Mouse (Mus musculus): Measurements from ENCODE around the gene Kcnb1.

Gene Kcnb1

DNA sequence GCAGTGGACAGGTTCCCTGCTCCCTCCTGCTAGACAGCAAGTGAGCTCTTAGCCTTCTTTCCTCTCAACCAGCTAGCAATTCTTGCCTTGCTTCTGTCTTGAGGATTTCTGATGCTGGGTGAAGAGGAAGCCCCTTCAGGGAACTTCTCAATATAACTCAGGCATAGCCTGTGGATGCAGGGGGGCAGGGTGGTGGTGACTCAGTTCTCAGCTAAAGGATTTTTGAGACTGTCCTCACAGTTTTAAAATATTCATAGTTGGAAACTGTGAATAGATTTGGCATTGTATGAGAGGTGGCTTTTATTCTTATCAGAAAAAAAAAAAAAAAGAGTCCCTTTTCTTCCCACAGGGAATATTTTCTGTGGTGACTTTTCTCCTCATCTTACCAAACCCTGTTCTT, 129.2 kb downstream of the Kcnb1 start:
- no peak for DNase-seq (ENCODE audit: low read depth, low spot score)

DNA sequence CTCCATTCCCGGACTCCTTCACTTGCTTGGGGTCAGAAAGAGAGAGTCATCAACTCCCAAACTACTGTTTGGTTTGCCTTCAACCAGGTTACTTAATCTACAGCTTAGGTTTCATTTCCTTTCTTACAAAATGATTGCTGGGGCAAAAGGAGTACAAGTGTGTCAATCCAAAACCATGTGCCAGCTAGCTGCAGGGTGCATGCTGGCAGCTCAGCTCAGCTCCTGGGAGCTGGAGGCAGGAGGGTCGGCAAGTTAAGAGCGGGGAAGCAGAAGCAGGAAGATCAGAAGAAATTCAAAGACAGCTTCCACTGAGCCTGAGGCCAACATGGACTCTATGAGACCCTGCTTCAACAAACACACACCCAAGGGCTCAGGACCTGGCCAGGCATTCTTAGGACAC, 129.6 kb downstream of the Kcnb1 start:
- no peak for DNase-seq (ENCODE audit: low read depth, low spot score)

DNA sequence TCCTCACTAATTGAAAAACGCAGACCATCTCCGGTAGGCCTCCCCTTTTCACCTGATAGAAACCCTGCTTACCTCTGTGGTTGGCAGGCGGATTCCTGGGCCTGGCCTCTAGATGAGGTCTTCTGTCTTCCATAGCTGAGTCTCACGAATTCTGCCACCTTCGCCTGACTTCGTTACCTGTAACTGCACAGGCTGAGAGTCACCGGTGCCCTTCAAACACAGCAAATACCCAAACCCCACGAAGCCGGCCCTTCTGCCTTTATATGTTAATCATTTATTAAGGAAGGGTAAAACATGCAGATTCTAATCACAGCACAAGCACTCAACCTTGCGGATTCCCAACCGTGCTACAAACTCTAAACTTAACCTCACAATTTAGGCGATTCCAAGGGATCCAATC, 130.0 kb downstream of the Kcnb1 start:
- no peak for DNase-seq (ENCODE audit: low read depth, low spot score)

DNA sequence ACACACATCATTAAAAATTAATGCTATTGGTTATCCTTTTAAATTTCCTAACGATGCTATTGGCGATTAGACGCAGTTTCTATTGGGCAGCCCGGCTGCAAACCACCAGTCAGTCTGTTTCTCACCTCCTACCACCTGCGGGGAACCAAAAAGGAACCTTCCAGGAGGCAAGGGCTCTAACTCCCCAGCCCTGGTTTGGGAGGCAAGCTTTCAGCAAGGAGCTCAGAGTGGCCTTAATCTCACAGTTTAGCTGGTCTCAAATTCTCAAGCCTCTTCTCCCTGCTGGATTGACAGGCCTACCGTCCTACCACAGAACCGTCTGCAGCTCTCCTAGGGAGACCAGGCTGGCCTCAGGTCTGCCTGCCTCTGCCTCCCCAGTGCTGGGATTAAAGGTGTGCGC, 130.4 kb downstream of the Kcnb1 start:
- no peak for DNase-seq (ENCODE audit: low read depth, low spot score)

DNA sequence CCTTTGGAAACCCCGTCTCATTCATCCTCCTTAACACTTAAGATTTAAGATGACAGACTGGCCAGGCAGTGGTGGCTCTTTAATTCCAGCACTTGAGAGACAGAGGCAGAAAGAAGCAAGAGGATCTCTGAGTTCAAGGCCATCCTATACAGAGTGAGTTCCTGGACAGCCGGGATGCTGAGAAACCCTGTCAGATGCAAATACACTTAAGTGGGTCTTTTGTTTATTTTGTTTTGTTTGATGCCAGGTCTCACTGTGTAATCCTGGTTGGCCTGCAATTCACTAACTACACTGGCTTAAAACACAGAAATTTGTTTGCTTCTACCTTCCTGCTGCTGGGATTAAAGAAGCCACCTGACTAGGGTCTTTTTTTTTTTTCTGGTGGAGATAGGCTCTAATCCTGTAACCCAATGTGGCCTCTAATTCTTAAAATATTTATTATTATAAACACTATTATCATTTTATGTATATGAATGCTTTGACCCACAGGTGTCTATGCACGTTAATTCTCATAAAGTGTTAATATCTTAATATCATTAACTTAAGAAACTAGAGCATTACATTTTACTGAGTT, 131.1 kb downstream of the Kcnb1 start:
- no peak for DNase-seq (ENCODE audit: low read depth, low spot score)

DNA sequence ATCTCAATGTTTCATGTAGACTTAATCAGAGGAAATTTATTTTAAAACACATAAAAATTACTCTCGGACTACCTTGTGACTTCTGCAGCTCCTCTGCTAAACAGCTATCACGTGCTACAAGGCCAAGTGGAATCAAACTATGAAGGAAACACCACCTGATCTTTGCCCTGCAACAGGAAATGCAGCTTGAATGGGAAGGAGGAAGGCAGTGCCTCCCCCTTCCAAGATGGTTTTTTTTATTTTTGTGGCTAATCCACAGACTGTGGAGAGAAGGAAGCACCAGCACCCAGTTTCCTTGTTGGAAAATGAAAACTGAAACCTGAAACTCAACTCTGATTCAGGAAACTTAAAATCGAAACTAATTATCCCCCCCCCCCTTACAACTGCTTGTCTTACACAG, 131.8 kb downstream of the Kcnb1 start:
- no peak for DNase-seq (ENCODE audit: low read depth, low spot score)

DNA sequence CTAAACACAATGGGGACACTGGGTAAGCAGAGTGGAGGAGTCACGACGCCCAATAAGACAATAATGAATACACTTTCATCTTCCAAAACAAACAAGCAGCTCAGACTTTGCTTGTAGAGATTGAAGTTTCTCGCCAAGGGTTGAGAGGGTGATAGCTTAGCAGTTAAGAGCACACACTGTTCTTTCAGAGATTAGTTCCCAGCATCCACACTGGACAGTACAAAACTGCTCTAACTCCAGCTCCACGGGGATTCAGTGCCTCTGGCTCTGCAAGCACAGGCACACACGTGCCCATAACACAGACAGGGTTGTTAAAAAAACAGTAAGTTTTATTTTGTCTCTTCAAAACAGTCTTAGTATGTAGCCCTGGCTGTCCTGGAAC, 133.0 kb downstream of the Kcnb1 start:
- DNase-seq (ENCODE audit: low read depth, low spot score), result no peak

DNA sequence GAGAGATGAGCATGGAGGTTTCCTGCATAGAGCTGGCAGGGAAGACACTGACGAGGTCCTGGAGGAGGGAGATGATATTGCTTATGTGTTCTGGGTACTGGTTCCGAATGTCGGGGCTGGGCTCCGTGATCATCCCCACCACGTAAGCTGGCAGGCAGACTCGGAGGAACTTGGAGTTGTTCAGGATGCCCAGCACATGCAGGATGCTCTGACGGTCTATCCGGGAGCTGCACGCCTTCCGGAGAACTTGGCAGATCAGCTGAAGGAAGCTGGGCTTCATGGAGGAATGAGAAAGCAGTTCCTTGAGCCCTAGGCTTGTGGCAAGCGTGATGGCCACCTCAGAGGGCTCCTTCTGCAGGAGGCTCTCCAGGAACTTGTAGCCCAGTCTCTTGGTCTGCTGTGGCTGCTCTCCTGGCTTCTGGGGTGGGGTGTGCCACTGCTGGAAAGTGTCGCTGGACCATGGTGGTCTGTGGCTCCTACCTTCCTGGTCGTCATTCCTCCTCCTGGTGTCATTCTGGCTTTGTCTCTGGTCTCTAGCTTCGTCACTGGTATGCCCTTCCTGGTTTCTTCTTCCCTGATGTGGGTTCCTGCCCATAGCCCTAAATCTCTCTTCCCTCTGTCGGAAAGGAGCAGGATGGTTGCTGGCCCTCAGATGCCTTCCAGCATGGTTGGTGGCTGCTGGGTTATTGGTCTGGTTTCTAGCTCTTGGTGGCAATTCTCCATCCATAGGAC, 133.6 kb downstream of the Kcnb1 start:
- no peak for DNase-seq (ENCODE audit: low read depth, low spot score)

DNA sequence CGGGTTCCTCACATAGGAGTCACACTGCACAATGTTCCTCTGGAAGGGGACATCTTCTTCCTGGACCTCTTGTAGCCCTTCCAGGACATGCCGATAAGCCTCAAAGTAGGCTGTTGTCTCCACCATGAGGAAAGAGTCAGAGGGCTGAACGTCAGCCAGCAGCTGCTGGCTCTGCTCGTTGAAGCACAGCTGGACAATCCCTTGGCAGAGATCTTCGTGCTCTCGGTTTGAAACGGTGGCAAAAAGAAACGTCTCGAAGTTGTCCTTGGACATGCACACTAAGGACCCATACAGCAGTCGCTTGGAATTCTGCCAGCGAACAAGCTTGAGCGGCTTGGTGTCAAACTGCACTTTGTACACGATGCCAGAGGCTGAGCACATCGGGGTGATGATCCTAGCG, 134.6 kb downstream of the Kcnb1 start:
- no peak for DNase-seq (ENCODE audit: low read depth, low spot score)

DNA sequence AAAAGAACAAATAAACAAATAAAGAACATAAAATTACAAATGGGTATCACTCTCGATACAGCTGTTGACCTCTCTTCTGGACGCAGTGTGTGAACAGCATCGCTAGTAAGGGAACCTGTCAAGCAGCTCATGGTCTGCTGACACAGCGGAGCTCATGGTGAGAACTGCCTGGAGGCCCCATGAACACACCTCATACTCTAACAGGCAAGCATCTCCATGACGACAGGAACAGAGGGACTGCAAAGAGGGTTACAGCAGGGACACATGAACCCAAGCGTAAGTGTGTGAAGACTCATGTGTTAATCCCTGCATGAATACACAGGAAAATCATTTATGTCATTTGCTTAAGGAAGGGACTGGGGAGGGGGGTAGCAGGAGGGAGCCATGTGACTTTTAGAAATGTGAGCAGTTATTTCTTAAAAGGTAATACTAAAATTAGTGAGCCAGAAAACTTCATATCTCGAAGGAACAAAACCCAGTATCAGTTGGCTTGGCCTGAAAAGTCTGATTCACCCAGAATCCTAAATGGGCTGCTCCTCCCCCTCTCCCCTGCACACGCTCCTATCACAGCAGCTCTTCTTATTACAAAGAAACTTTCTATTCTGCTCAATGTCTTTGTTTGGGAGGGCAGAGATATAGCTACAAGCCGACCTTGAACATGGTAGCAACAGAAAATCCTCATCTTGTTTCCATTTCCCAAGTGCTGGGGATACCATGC, 136.7 kb downstream of the Kcnb1 start:
- no peak for DNase-seq (ENCODE audit: low read depth, low spot score)

DNA sequence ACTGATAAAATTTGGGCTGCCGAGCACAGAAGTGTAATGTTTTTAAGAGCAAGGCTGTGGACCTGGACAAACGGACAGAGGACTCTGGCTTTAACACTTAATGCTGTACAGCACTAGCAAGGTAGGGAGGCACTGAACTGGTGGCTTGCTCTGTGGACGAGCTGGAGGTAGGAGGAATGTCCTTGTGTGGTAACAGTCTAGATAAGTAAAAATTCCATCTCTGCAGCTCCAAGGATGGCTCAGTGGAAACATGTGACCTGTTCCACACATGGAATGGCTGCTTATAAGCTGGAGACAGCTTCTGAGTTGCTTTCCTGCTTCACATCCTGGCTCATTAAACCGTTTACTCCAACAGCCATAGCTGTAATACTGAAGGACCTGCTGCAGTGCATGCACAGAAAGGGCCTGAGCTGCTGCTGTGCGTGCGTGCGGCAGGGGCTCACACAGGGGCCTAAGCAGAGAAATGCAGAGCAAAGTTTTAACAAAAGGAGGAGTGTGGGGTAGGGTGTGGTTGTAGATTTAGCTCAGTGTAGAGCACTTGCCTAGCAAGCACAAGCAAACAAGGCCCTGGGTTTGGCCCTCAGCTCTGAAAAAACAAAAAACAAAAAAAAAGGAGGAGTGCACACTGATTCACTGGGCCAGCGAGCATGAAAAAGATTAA, 141.1 kb downstream of the Kcnb1 start:
- DNase-seq (ENCODE audit: low read depth, low spot score), result no peak

DNA sequence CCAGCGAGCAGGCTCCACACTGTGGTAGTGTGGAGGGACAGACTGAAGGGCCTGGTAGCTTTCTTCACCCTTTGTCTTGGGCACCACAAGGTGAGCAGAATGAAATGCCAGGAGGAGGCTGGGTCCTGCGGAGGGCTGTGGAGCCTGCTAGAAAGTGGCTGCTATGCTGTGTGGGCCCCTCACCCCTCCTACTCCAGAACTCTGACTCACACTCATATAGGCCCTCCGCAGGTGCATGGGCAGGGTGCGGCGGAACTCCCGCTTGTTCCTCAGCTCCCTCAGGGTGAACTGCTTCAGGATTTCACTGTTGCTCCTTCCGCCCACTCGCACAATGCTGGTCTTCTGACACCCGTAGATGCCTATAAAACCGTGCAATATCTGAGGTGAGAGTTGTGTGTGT, 141.7 kb downstream of the Kcnb1 start:
- DNase-seq (ENCODE audit: low read depth, low spot score), result no peak
